Mouse (Mus musculus) hindbrain, embryonic 12.5 days (tissue): ENCODE results near the gene BC051665. TPM values are rescaled to one million over a fixed set of nuclear protein-coding genes. Genes with fewer than 3 reads are reported as not detected.
A peak's percentile ranks its signal among the peaks of the same experiment; 100 is the strongest.

Experiments used
- ATAC-seq: fragments of 200-750 bp; cut with Nextera tagmentation; 2 replicates; pipeline ENCODE4 v1.8.0; 2017; ENCODE audit warnings: moderate TSS enrichment; ENCODE audit not compliant: low FRiP score
- H3K27ac ChIP-seq: fragments of 300-500 bp; sonication (generic); 2 replicates; pipeline ENCODE4 v1.5.1; 2016; ENCODE audit warnings: mild to moderate bottlenecking
- H3K27me3 ChIP-seq: fragments of 300-500 bp; sonication (generic); 2 replicates; pipeline ENCODE4 v1.6.1; 2016; ENCODE audit warnings: mild to moderate bottlenecking
- H3K36me3 ChIP-seq: fragments of 300-500 bp; sonication (generic); 2 replicates; pipeline ENCODE4 v1.6.1; 2016; ENCODE audit warnings: mild to moderate bottlenecking
- H3K4me1 ChIP-seq: fragments of 300-500 bp; sonication (generic); 2 replicates; pipeline ENCODE4 v1.6.1; 2016
- H3K4me2 ChIP-seq: fragments of 300-500 bp; sonication (generic); replicated peaks from 2 replicates; pipeline ENCODE4 v1.6.1; 2016; ENCODE audit warnings: mild to moderate bottlenecking
- H3K4me3 ChIP-seq: fragments of 300-500 bp; sonication (generic); 2 replicates; pipeline ENCODE4 v1.5.1; 2016; ENCODE audit warnings: mild to moderate bottlenecking
- H3K9ac ChIP-seq: fragments of 300-500 bp; sonication (generic); 2 replicates; pipeline ENCODE4 v1.6.1; 2016; ENCODE audit warnings: mild to moderate bottlenecking, moderate library complexity
- H3K9me3 ChIP-seq: fragments of 300-500 bp; sonication (generic); replicated peaks from 2 replicates; pipeline ENCODE4 v1.6.1; 2016; ENCODE audit warnings: mild to moderate bottlenecking
- WGBS: fragments of 180-500 bp; shearing (Covaris S2); methylation state at CpG from one replicate; pipeline ENCODE4 v1.1.7; 2016; 5-methylcytosine and 5-hydroxymethylcytosine counted together
- polyA plus RNA-seq: library from polyadenylated mRNA; unstranded; fragments of >200 nt; fragmentation: Nextera tagmentation; extraction: Ambion mirVana; gene quantifications from 2 replicates; pipeline ENCODE4 v1.2.1, GENCODE M21; 2016

BC051665 gene
- polyA plus RNA-seq, 1 experiment from 2014 or later, result not detected

DNA sequence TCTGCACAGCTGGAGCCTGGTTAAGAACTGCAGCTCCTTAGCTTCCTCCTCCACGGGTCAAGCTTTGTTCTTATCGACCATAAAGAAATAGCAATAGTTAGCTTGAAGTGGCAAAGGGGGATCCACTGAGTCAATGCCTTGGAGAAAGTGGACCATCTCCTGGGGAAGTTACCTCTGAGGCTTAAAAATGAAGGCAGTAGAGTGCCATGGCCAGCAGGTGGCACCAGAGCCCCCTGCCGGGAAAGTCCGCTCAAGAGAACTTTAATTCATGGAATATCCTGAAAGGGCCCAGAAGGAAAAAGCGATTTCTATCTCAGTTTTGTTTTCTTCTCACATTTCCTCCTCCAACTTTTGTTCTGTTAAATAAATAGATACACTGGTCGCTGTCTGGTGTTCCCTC lies 27.0 kb downstream of the BC051665 start:
- no peak overlapping the region for H3K27ac ChIP-seq
- no peak overlapping the region for H3K4me3 ChIP-seq
- WGBS, result 44% methylated on average over 6 of the region's 6 CpGs
- H3K27me3 ChIP-seq, result no peaks in the 10 kb centered on the region
- peaks cover 61% of the 10 kb centered on the region for H3K36me3 ChIP-seq
- no peaks in the 10 kb centered on the region for H3K4me1 ChIP-seq
- no peak for ATAC-seq
- no peak overlapping the region for H3K9ac ChIP-seq
- no peaks in the 10 kb centered on the region for H3K9me3 ChIP-seq
- no peak overlapping the region for H3K4me2 ChIP-seq

DNA sequence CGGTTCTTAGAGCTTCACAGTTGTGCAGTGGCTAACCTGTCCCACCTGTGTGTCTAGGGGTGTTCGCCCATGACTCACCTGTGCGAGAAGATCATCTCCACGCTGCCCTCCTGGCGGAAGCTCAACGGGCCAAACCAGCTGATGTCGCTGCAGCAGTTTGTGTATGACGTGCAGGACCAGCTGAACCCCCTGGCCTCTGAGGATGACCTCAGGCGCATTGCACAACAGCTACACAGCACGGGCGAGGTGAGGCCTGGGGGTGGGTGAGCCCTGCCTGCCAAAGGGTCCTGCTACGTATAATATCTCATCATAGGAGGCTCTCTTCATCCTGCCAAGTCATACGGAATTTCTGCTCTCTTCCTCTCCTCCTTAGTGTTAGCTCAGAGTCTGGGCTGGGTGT lies 28.9 kb downstream of the BC051665 start:
- Histone ChIP-seq H3K36me3 (peaks cover 69% of the 10 kb centered on the region), H3K4me3 (no peak overlapping the region), H3K9me3 (no peaks in the 10 kb centered on the region), H3K4me2 (no peak overlapping the region), H3K27me3 (no peaks in the 10 kb centered on the region), H3K4me1 (no peaks in the 10 kb centered on the region), H3K9ac (no peak overlapping the region), H3K27ac (no peak overlapping the region)
- WGBS, result 86% methylated on average over 13 of the region's 13 CpGs
- no peak for ATAC-seq

GRCm38 (mm10) chr13:60755251-60755650 lies 30.9 kb downstream of the BC051665 start:
- ATAC-seq, result no peak
- H3K27me3 ChIP-seq, result no peaks in the 10 kb centered on the region
- peaks cover 70% of the 10 kb centered on the region for H3K36me3 ChIP-seq
- H3K9ac ChIP-seq, result no peak overlapping the region
- no peaks in the 10 kb centered on the region for H3K4me1 ChIP-seq
- H3K4me2 ChIP-seq, result no peak overlapping the region
- 92% methylated on average over 2 of the region's 2 CpGs for WGBS
- H3K4me3 ChIP-seq, result no peak overlapping the region
- no peaks in the 10 kb centered on the region for H3K9me3 ChIP-seq
- H3K27ac ChIP-seq, result no peak overlapping the region

- ATAC-seq, result no peak
- Histone ChIP-seq H3K27me3 (no peaks in the 10 kb centered on the region), H3K9me3 (no peaks in the 10 kb centered on the region), H3K36me3 (peaks cover 83% of the 10 kb centered on the region), H3K9ac (no peak overlapping the region), H3K27ac (no peak overlapping the region), H3K4me1 (no peaks in the 10 kb centered on the region), H3K4me3 (no peak overlapping the region), H3K4me2 (no peak overlapping the region)
- 98% methylated on average over 6 of the region's 6 CpGs for WGBS
Measured at GRCm38 (mm10) chr13:60753216-60753615, 32.9 kb downstream of the BC051665 start.

DNA sequence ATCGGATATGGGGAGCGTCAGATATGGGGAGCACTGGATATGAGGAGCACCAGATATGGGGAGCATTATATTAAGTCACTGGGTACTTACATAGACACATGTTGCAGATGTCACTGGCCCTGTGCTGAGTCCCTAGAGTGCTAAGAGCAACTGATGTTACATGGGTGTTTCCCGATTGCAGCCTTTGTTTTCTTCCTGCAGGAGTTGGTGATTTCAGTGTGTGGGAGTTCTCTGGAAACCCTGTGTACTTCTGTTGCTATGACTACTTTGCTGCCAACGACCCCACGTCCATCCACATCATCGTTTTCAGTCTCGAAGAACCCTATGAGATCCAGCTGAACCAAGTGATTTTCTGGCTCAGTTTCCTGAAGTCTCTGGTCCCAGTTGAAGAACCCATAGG lies 35.2 kb downstream of the BC051665 start:
- Histone ChIP-seq H3K4me1 (no peaks in the 10 kb centered on the region), H3K4me3 (no peak overlapping the region), H3K9ac (no peak overlapping the region), H3K36me3 (peaks cover 74% of the 10 kb centered on the region), H3K9me3 (no peaks in the 10 kb centered on the region), H3K27me3 (no peaks in the 10 kb centered on the region), H3K4me2 (no peak overlapping the region), H3K27ac (no peak overlapping the region)
- 87% methylated on average over 7 of the region's 7 CpGs for whole genome bisulfite sequencing
- no peak for ATAC-seq

DNA sequence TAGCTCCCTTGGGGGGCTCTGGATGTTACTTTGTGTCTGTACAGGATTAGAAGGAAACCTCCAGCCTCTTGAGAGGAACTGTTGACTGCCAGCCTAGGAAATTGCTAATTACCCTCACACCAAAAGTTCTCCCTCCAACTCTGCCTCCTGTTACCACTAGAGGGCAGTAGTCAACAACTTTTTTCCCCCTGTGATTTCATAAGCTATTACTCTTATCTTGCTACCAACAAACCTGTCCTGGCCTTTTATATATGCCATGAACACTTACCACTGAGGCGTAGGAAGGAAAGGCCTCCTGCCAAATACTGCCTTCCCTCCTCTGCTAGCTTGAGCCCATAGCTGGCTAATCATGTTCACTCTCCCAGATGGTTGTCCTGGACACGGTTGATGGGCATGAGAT lies 37.6 kb downstream of the BC051665 start:
- peaks cover 59% of the 10 kb centered on the region for H3K36me3 ChIP-seq
- H3K27ac ChIP-seq, result no peak overlapping the region
- WGBS, result 94% methylated on average over 2 of the region's 2 CpGs

GRCm38 (mm10) chr13:60747201-60747600 lies 39.0 kb downstream of the BC051665 start:
- Histone ChIP-seq H3K27ac (no peak overlapping the region), H3K9me3 (no peaks in the 10 kb centered on the region), H3K4me1 (no peaks in the 10 kb centered on the region), H3K4me3 (no peak overlapping the region), H3K27me3 (no peaks in the 10 kb centered on the region), H3K9ac (no peak overlapping the region), H3K36me3 (peaks cover 49% of the 10 kb centered on the region), H3K4me2 (no peak overlapping the region)
- no peak for ATAC-seq
- 94% methylated on average over 1 of the region's 1 CpGs for WGBS

More for the DNA sequence above, 37.6 kb downstream of the BC051665 start:
- Histone ChIP-seq H3K9ac (no peak overlapping the region), H3K4me3 (no peak overlapping the region), H3K9me3 (no peaks in the 10 kb centered on the region), H3K4me1 (no peaks in the 10 kb centered on the region), H3K4me2 (no peak overlapping the region), H3K27me3 (no peaks in the 10 kb centered on the region)
- ATAC-seq, result no peak

GRCm38 (mm10) chr13:60746271-60746670 lies 39.9 kb downstream of the BC051665 start:
- peaks cover 49% of the 10 kb centered on the region for H3K36me3 ChIP-seq
- no peak overlapping the region for H3K4me2 ChIP-seq
- H3K27me3 ChIP-seq, result no peaks in the 10 kb centered on the region
- no peak overlapping the region for H3K9ac ChIP-seq
- H3K4me1 ChIP-seq, result no peaks in the 10 kb centered on the region
- H3K27ac ChIP-seq, result no peak overlapping the region
- WGBS, result 47% methylated on average over 1 of the region's 1 CpGs
- no peak overlapping the region for H3K4me3 ChIP-seq
- H3K9me3 ChIP-seq, result no peaks in the 10 kb centered on the region
- no peak for ATAC-seq

DNA sequence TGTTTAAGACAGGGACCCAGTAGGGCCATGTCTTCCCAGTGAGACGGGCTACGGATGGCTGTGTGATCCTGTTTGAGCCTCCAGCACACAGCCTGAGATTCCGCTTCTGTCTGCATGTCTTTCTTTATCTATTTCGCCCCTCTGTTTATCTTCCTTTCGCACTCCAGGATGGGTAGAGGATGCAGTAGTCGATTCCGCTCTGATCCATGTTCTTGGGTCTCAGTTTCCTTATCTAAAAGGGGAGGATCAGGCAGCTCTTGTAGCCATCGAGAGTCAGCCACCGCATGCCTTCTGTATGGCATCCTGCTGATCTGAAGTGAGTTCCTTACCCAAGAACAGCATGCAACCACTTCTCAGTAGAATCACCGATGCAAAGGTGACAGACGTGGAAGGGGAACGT lies 40.8 kb downstream of the BC051665 start:
- WGBS, result 88% methylated on average over 12 of the region's 12 CpGs
- no peak overlapping the region for H3K27ac ChIP-seq
- no peaks in the 10 kb centered on the region for H3K9me3 ChIP-seq
- no peak for ATAC-seq
- no peak overlapping the region for H3K9ac ChIP-seq
- no peak overlapping the region for H3K4me3 ChIP-seq
- no peak overlapping the region for H3K4me2 ChIP-seq
- H3K4me1 ChIP-seq, result no peaks in the 10 kb centered on the region
- H3K27me3 ChIP-seq, result no peaks in the 10 kb centered on the region
- H3K36me3 ChIP-seq, result peaks cover 43% of the 10 kb centered on the region

DNA sequence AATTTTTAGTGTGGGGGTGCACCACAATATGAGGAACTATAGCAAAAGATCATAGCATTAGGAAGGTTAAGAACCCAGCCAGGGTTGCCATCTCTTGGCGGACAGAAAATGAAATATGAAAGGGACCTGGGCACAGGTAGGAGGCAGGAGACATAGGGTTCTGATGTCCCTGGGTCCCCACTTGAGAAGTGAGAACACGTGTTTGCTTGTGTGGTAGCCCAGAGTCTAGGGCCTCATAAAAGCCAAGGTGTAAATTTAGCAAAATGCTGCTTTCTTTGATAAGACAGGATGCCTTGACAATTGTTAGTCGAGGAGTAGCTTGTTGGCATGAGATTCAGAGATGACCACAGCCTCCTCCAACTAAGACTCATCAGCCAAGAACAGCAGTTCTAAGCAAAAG lies 41.4 kb downstream of the BC051665 start:
- Histone ChIP-seq H3K9me3 (no peaks in the 10 kb centered on the region), H3K4me1 (no peaks in the 10 kb centered on the region), H3K4me3 (no peak overlapping the region), H3K27ac (no peak overlapping the region), H3K4me2 (no peak overlapping the region), H3K36me3 (peaks cover 43% of the 10 kb centered on the region), H3K27me3 (no peaks in the 10 kb centered on the region), H3K9ac (no peak overlapping the region)
- WGBS, result 89% methylated on average over 3 of the region's 3 CpGs
- no peak for ATAC-seq

DNA sequence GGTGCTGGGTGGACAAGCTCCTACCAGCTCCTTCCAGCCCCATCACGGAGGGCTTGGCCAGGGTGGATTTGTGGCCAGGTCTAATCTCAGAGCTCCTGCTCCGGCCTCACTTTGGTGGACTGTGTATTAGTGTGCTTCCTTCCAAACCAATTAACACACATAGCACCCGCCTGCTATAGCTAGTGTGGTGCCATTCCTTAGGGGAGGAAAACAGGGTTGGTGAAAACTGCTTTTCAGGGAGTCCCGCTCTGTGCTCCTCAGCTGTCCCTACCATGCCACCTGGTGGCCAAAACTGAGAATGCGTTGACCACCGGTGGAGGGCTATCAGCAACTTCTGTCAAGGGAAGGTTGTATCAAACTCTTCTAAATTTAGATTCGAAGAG lies 42.1 kb downstream of the BC051665 start:
- peaks cover 39% of the 10 kb centered on the region for H3K36me3 ChIP-seq

DNA sequence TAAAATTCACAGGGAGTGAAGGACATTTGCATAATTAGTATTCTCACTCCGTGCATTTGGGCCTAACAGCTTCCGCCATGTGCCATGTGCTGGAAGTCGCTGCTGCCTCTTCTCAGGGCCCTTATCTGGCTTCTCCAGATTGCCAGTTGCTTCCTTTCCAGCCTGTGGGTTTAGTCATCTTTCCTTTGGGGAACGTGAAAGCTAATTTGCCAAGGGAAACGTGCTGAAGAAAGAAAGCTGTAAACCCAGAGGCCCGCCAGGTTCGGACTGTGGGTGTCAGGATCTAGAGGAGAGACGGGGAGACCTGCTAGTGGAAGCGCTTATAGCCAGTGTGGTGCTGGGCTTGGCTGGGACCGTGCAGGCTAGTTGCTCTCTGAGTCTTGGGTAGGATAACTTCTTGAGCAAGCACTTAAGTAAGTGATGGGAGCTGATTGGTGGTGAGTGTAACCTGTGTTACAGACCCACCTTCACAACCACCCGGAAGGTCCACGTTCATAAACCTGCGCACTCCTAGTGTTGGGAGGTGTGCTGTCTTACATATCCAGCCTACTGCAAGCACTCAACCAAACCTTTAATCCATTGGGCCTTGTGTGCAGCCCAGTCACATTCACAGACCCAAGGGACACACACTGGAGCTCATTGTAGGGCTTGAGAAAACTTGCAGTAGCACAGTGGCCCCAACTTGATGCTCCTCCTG lies 42.6 kb downstream of the BC051665 start:
- Histone ChIP-seq H3K27me3 (no peaks in the 10 kb centered on the region), H3K27ac (no peak overlapping the region; the same call in 1 of the 2 replicates), H3K9ac (no peak overlapping the region), H3K4me2 (no peak overlapping the region), H3K9me3 (no peaks in the 10 kb centered on the region), H3K4me1 (no peaks in the 10 kb centered on the region), H3K36me3 (peaks cover 34% of the 10 kb centered on the region), H3K4me3 (no peak overlapping the region)
- peak; percentile 14 for ATAC-seq
- 80% methylated on average over 13 of the region's 13 CpGs for WGBS

More for the DNA sequence above, 42.1 kb downstream of the BC051665 start:
- Histone ChIP-seq H3K4me1 (no peaks in the 10 kb centered on the region), H3K9ac (no peak overlapping the region), H3K27me3 (no peaks in the 10 kb centered on the region), H3K9me3 (no peaks in the 10 kb centered on the region), H3K27ac (no peak overlapping the region), H3K4me2 (no peak overlapping the region), H3K4me3 (no peak overlapping the region)
- ATAC-seq, result peak; percentile 62
- WGBS, result 37% methylated on average over 7 of the region's 7 CpGs

GRCm38 (mm10) chr13:60742611-60743010 lies 43.6 kb downstream of the BC051665 start:
- no peaks in the 10 kb centered on the region for H3K27me3 ChIP-seq
- peaks cover 24% of the 10 kb centered on the region for H3K36me3 ChIP-seq
- no peak for ATAC-seq
- WGBS, result 91% methylated on average over 3 of the region's 3 CpGs
- H3K4me1 ChIP-seq, result peaks cover 8% of the 10 kb centered on the region
- no peak overlapping the region for H3K4me2 ChIP-seq
- no peak overlapping the region for H3K9ac ChIP-seq
- H3K27ac ChIP-seq, result no peak overlapping the region
- H3K4me3 ChIP-seq, result no peak overlapping the region
- H3K9me3 ChIP-seq, result no peaks in the 10 kb centered on the region
